Mouse (Mus musculus) stomach, postnatal 0 days (tissue): Measurements from ENCODE around the gene Arpp21. TPM values are rescaled to one million over a fixed set of nuclear protein-coding genes. Genes with fewer than 3 reads are reported as not detected.

Source experiments
- ATAC-seq: fragments of 200-750 bp; cut with Nextera tagmentation; 2 replicates; pipeline ENCODE4 v1.8.0; 2017; ENCODE audit not compliant: low FRiP score, low TSS enrichment
- DNase-seq: peaks from one replicate; pipeline ENCODE4 v3.0.0-alpha.2; 2016; ENCODE audit warnings: low spot score
- H3K27ac ChIP-seq: fragments of 300-500 bp; sonication (generic); replicated peaks from 2 replicates; pipeline ENCODE4 v1.5.1; 2014; ENCODE audit warnings: mild to moderate bottlenecking, control low read depth
- H3K27me3 ChIP-seq: fragments of 300-500 bp; sonication (generic); 2 replicates; pipeline ENCODE4 v1.6.1; 2014; ENCODE audit warnings: low read length; ENCODE audit not compliant: control insufficient read depth, insufficient read depth
- H3K36me3 ChIP-seq: fragments of 300-500 bp; sonication (generic); 2 replicates; pipeline ENCODE4 v1.6.1; 2014; ENCODE audit warnings: low read length, mixed read lengths; ENCODE audit not compliant: control insufficient read depth, insufficient read depth
- H3K4me1 ChIP-seq: fragments of 300-500 bp; sonication (generic); replicated peaks from 2 replicates; pipeline ENCODE4 v1.6.1; 2014; ENCODE audit warnings: antibody characterized with exemption; ENCODE audit not compliant: control insufficient read depth, insufficient read depth
- H3K4me2 ChIP-seq: fragments of 300-500 bp; sonication (generic); replicated peaks from 2 replicates; pipeline ENCODE4 v1.6.1; 2014; ENCODE audit warnings: low read depth, mild to moderate bottlenecking, control low read depth, moderate library complexity
- H3K4me3 ChIP-seq: fragments of 300-500 bp; sonication (generic); 2 replicates; pipeline ENCODE4 v1.5.1; 2014; ENCODE audit warnings: low read depth, low read length, control low read depth
- H3K9ac ChIP-seq: fragments of 300-500 bp; sonication (generic); 2 replicates; pipeline ENCODE4 v1.6.1; 2014; ENCODE audit warnings: mild to moderate bottlenecking, low read length, control low read depth, mixed read lengths
- H3K9me3 ChIP-seq: fragments of 300-500 bp; sonication (generic); 2 replicates; pipeline ENCODE4 v1.6.1; 2016; ENCODE audit warnings: low read length; ENCODE audit not compliant: control insufficient read depth
- CTCF ChIP-seq: IDR thresholded peaks from 2 replicates; pipeline ENCODE4 v1.5.1; 2016; ENCODE audit warnings: antibody characterized with exemption, low read depth, mild to moderate bottlenecking, moderate library complexity
- EP300 ChIP-seq: optimal IDR thresholded peaks from 2 replicates; pipeline ENCODE3; 2016; ENCODE audit warnings: antibody characterized with exemption
- WGBS: fragments of 180-500 bp; shearing (Covaris S2); extraction: QIAGEN DNeasy Blood & Tissue Kit; methylation state at CpG from one replicate; pipeline ENCODE4 v1.1.7; 2014; 5-methylcytosine and 5-hydroxymethylcytosine counted together
- polyA plus RNA-seq: library from polyadenylated mRNA; unstranded; fragments of >200 nt; fragmentation: Nextera tagmentation; extraction: Ambion mirVana; gene quantifications from 2 replicates; pipeline ENCODE4 v1.2.1, GENCODE M21; 2015

The Arpp21 gene
- polyA plus RNA-seq, 1 experiment from 2014 or later, result 1.2 TPM

DNA sequence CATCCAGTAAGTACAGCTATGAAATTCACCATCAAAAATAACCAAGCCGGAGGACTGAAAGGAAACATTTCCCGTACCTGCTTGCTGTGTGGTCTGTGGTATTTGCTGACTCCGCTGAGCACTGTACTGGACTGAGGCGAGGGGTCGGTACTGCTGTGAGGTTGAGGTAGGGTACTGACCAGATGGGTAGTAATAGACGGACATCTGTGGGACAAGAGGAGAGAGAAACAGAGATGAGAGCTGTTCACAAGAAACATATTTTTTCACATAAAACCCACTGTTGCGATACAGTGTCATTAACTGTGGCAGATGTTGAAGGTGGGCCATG lies 116.7 kb downstream of the Arpp21 start:
- no peaks in the 10 kb centered on the region for H3K36me3 ChIP-seq
- no peaks in the 10 kb centered on the region for H3K27me3 ChIP-seq
- no peak overlapping the region for H3K27ac ChIP-seq
- H3K4me1 ChIP-seq, result no peaks in the 10 kb centered on the region
- no peaks in the 10 kb centered on the region for H3K9me3 ChIP-seq
- no peak overlapping the region; the same call in 1 of the 2 replicates for H3K4me2 ChIP-seq
- TF ChIP-seq CTCF, result no peak
- no peak for TF ChIP-seq EP300
- DNase-seq (no peak), ATAC-seq (no peak)
- H3K4me3 ChIP-seq, result no peak overlapping the region
- WGBS, result 20% methylated on average over 7 of the region's 7 CpGs
- no peak overlapping the region for H3K9ac ChIP-seq

DNA sequence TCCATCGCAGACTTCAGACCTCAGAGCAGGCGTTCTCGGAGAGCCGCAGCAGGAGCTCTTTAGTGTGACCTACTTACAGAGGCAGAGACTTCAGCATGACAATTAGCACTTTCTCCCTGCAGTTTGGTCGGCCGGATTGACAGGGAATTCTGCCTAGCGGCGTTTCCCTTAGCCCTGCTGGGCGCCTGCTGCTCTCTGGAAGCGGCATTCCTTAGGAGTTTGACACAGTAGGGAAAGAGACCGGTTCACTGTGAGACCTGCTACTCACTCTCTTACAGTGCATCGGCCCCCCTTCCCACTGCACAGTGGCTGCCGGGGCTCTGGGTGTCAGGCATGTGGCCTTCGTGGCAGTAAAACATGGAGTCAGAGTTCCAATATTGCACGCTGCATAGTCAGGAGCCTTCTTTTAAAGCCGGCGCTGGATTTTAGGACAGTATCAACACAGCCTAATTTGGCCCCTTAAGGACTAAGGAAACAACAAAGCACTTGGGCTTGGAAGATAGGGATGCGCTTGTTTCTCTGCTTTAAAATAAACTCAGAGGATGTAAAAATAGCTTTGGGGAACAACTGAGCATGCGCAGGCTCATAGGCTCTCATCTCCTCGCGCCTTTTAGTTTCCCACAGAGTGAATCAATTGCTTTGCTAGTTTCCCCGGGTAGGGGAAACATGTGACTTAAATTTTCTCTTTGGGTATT lies 117.2 kb downstream of the Arpp21 start:
- H3K36me3 ChIP-seq, result no peaks in the 10 kb centered on the region
- TF ChIP-seq EP300 (no peak), CTCF (no peak)
- peak overlapping the region; percentile 24; the same call in 1 of the 2 replicates for H3K4me2 ChIP-seq
- H3K27ac ChIP-seq, result no peak overlapping the region
- H3K9ac ChIP-seq, result no peak overlapping the region
- 2% methylated on average over 22 of the region's 22 CpGs for WGBS
- no peak overlapping the region for H3K4me3 ChIP-seq
- H3K27me3 ChIP-seq, result no peaks in the 10 kb centered on the region
- DNase-seq, result no peak
- H3K9me3 ChIP-seq, result no peaks in the 10 kb centered on the region
- no peaks in the 10 kb centered on the region for H3K4me1 ChIP-seq
- ATAC-seq, result no peak

DNA sequence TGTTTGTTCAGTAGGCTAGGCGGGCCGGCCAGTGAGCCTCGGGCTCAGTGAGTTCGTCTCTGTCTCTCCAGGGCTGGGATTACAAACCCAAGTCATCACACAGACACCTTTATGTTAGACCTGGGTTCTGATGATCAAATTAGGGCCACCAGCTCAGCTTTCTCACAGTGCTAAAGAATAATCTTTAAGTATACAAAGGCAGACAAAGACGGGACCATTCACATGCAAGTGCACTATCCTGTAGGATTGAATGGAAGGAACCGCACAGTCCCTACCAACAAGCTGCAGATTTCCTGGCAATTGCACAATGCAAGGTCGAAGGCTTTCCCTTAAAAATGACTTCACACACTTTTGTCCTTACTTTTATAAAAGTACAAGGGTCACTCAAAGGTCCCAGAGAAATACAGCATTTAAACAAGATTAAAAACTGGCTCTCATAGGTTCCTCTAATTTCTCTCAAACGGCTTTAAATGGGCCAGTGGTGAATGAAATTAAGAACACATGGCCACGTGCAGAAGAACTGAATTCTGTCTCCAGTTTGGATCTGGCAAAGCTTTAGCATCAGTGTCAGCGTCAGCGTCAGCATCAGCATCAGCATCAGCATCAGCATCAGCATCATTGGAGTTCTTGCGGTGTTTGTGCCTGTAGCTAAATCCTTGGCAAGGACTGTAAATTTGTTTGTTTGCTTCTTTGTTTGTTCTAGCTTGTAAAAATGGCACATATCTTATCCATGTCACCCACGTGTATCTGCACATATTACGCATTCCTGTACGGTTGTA lies 117.9 kb downstream of the Arpp21 start:
- H3K9me3 ChIP-seq, result no peaks in the 10 kb centered on the region
- H3K4me3 ChIP-seq, result no peak overlapping the region
- TF ChIP-seq CTCF (no peak), EP300 (no peak)
- WGBS, result 23% methylated on average over 15 of the region's 15 CpGs
- H3K27me3 ChIP-seq, result no peaks in the 10 kb centered on the region
- ATAC-seq, result no peak
- no peak for DNase-seq
- H3K9ac ChIP-seq, result no peak overlapping the region
- no peak overlapping the region for H3K4me2 ChIP-seq
- H3K36me3 ChIP-seq, result no peaks in the 10 kb centered on the region
- no peaks in the 10 kb centered on the region for H3K4me1 ChIP-seq
- H3K27ac ChIP-seq, result no peak overlapping the region

DNA sequence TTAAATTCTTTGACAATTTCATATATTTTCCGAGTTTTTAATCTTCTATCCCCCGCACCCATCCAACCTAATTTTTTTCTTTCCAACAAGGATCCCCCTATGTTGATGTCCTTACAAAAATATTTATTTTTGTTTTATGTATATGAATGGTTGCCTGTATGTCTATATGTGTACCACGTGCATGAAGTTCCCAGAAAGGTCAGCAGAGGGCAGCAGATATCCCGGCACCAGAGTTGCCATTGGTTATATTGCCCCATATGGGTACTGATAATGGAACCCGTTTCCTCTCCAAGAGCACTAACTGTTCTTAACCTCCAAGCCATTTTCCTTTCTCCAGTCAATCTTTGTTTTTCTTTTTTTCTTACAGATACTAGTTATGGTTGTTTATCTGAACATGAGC lies 124.1 kb downstream of the Arpp21 start:
- H3K9me3 ChIP-seq, result no peaks in the 10 kb centered on the region
- H3K36me3 ChIP-seq, result no peaks in the 10 kb centered on the region
- 87% methylated on average over 5 of the region's 5 CpGs for WGBS
- no peaks in the 10 kb centered on the region for H3K27me3 ChIP-seq
- H3K4me3 ChIP-seq, result no peak overlapping the region
- TF ChIP-seq CTCF (peak; percentile 47), EP300 (no peak)
- ATAC-seq (no peak), DNase-seq (no peak)
- no peak overlapping the region for H3K4me2 ChIP-seq
- H3K27ac ChIP-seq, result no peak overlapping the region
- no peak overlapping the region for H3K9ac ChIP-seq
- no peaks in the 10 kb centered on the region for H3K4me1 ChIP-seq

DNA sequence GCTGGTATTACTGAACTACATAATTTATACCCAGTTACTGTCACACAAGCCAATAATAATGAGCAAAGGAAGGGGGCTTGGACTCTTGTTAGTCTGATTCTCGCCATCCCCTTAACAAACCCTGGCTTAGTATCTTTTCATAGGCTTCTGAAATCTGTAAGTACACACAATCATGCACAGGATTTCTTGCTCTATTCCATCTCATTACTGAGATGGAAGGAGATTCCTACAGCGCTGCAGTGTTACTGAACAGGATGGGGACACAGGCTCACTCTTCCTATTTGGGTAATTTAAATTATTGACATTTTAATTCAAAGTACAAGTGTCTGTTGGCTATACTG lies 132.9 kb downstream of the Arpp21 start:
- Histone ChIP-seq H3K9me3 (no peaks in the 10 kb centered on the region), H3K4me3 (no peak overlapping the region), H3K9ac (no peak overlapping the region), H3K4me2 (no peak overlapping the region), H3K4me1 (no peaks in the 10 kb centered on the region), H3K27me3 (no peaks in the 10 kb centered on the region), H3K36me3 (no peaks in the 10 kb centered on the region), H3K27ac (no peak overlapping the region)
- 64% methylated on average over 2 of the region's 2 CpGs for WGBS
- no peak for DNase-seq
- TF ChIP-seq CTCF, result no peak
- no peak for TF ChIP-seq EP300
- ATAC-seq, result no peak

DNA sequence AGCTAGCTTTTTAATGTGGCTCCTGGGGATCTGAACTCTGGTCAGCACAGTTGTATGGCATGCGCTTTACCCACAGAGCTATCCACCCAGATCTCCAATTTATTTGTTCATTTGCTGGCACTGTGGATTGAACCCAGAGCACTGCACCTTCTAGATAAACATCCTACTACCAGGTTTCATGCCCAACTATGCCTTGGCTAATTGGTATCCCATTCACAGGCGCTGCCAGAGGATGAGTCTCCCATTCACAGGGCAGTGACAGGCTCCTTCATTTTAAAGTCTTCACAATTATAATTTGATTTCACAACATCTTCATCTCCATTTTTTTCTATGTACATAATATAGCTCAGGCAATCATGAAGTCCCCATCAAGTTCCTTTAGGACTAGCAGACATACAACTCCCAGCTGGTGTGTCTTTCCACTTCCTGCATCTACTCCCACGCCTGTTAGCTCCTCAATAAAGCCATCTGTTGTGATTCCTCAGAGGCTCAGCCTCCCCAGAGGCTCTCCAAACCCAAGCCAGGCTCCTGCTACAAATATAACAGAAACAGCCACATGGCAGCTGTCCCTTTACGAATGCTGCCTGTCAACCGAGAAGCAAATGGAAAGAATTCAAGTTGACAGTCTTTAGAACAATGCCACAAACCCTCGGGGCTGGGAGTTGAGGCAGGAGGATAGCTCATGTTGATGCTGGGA lies 133.4 kb downstream of the Arpp21 start:
- TF ChIP-seq EP300 (no peak), CTCF (no peak)
- Histone ChIP-seq H3K27ac (no peak overlapping the region), H3K27me3 (no peaks in the 10 kb centered on the region), H3K9me3 (no peaks in the 10 kb centered on the region), H3K4me2 (no peak overlapping the region), H3K9ac (no peak overlapping the region), H3K36me3 (no peaks in the 10 kb centered on the region), H3K4me1 (no peaks in the 10 kb centered on the region), H3K4me3 (no peak overlapping the region)
- ATAC-seq (no peak), DNase-seq (no peak)
- WGBS, result 54% methylated on average over 6 of the region's 6 CpGs
